In genomic region chr4:43398014-43398413, GRCm38 (mm10) we compare ENCODE assay signal across 12 mouse cellular contexts. TPM values are rescaled to one million over a fixed set of nuclear protein-coding genes. Genes with fewer than 3 reads are reported as not detected.
DNase-seq lines count a peak whose midpoint lies in the region; ATAC-seq and TF ChIP-seq lines count a peak whose summit lies in the region.
"Had no signal": no experiment of that assay in that cellular context is flagged by ENCODE, and none has a peak within 500 bp of the region (broad histone marks: within the 10 kb centered on the region; RNA-seq: fewer than 3 reads in every experiment).

No protein-coding gene starts in this region.

- no peaks in the 10 kb centered on the region for H3K27me3 ChIP-seq in heart, embryonic 13.5 days (replicated peaks)
- no peaks in the 10 kb centered on the region for H3K27me3 ChIP-seq in lung, postnatal 0 days (replicated peaks; ENCODE audit: insufficient read depth, low read length)
- no peaks in the 10 kb centered on the region for H3K27me3 ChIP-seq in heart, embryonic 16.5 days (ENCODE audit: control insufficient read depth, insufficient read depth, low read length)
- H3K27me3 ChIP-seq in neural tube, embryonic 15.5 days (replicated peaks): no peaks in the 10 kb centered on the region

- 74% methylated on average over 4 of the region's 4 CpGs for WGBS in heart, embryonic 13.5 days
- 51% methylated on average over 4 of the region's 4 CpGs for WGBS in lung, postnatal 0 days
- 85% methylated on average over 4 of the region's 4 CpGs for WGBS in heart, embryonic 16.5 days
- 63% methylated on average over 4 of the region's 4 CpGs for WGBS in neural tube, embryonic 15.5 days

- no peaks in the 10 kb centered on the region for H3K36me3 ChIP-seq in heart, embryonic 13.5 days
- no peaks in the 10 kb centered on the region for H3K36me3 ChIP-seq in lung, postnatal 0 days (ENCODE audit: insufficient read depth, low read length)
- H3K36me3 ChIP-seq in heart, embryonic 16.5 days (ENCODE audit: control insufficient read depth, insufficient read depth): no peaks in the 10 kb centered on the region
- no peaks in the 10 kb centered on the region for H3K36me3 ChIP-seq in neural tube, embryonic 15.5 days

- no peak for DNase-seq in heart, adult 18-20 months
- DNase-seq in lung, postnatal 0 days (ENCODE audit: low spot score): no peak
- DNase-seq in lung, adult 18-20 months: no peak
- DNase-seq in cerebellum, postnatal 4 days (ENCODE audit: low spot score in 2 of 2): no peak
- DNase-seq: cerebellum, adult 18-20 months; spleen, adult 18-20 months; thymus, postnatal 4 days had no signal

- no peak overlapping the region for H3K4me3 ChIP-seq in heart, embryonic 13.5 days
- no peak overlapping the region for H3K4me3 ChIP-seq in lung, postnatal 0 days (ENCODE audit: low read depth, low read length)
- H3K4me3 ChIP-seq in heart, embryonic 16.5 days (ENCODE audit: low read length): no peak overlapping the region
- H3K4me3 ChIP-seq in neural tube, embryonic 15.5 days (replicated peaks): no peak overlapping the region

- no peak for TF ChIP-seq EP300 in lung, postnatal 0 days (IDR thresholded peaks at IDR 0.05)

- H3K4me1 ChIP-seq in heart, embryonic 13.5 days: peaks cover 73% of the 10 kb centered on the region
- peaks cover 77% of the 10 kb centered on the region for H3K4me1 ChIP-seq in lung, postnatal 0 days (ENCODE audit: insufficient read depth, low read depth, low read length)
- peaks cover 59% of the 10 kb centered on the region for H3K4me1 ChIP-seq in heart, embryonic 16.5 days (ENCODE audit: control insufficient read depth, insufficient read depth, low read length)
- H3K4me1 ChIP-seq in neural tube, embryonic 15.5 days: peaks cover 34% of the 10 kb centered on the region

- no peak for ATAC-seq in heart, embryonic 13.5 days (ENCODE audit: extremely low read depth, insufficient number of reproducible peaks, low FRiP score, low TSS enrichment)
- no peak for ATAC-seq in lung, postnatal 0 days
- ATAC-seq in heart, embryonic 16.5 days (replicated peaks; ENCODE audit: extremely low read depth, insufficient read depth, low FRiP score): no peak
- no peak for ATAC-seq in neural tube, embryonic 15.5 days (ENCODE audit: low FRiP score)

- no peak overlapping the region for H3K4me2 ChIP-seq in heart, embryonic 13.5 days
- no peak overlapping the region for H3K4me2 ChIP-seq in lung, postnatal 0 days (replicated peaks; ENCODE audit: low read depth, low read length)
- H3K4me2 ChIP-seq in heart, embryonic 16.5 days (ENCODE audit: low read depth, low read length): no peak overlapping the region
- H3K4me2 ChIP-seq in neural tube, embryonic 15.5 days: no peak overlapping the region

- H3K9ac ChIP-seq in heart, embryonic 13.5 days: peak overlapping the region; percentile 71; the same call in 1 of the 2 replicates
- peak overlapping the region; percentile 4; the same call in 1 of the 2 replicates for H3K9ac ChIP-seq in lung, postnatal 0 days (replicated peaks; ENCODE audit: low read depth)
- peak overlapping the region; percentile 18; the same call in 1 of the 2 replicates for H3K9ac ChIP-seq in heart, embryonic 16.5 days (ENCODE audit: low read length)
- H3K9ac ChIP-seq in neural tube, embryonic 15.5 days (replicated peaks): no peak overlapping the region

- H3K9me3 ChIP-seq in heart, embryonic 13.5 days: no peaks in the 10 kb centered on the region
- no peaks in the 10 kb centered on the region for H3K9me3 ChIP-seq in lung, postnatal 0 days (ENCODE audit: low read length)
- no peaks in the 10 kb centered on the region for H3K9me3 ChIP-seq in heart, embryonic 16.5 days (replicated peaks; ENCODE audit: control insufficient read depth, low read length)
- H3K9me3 ChIP-seq in neural tube, embryonic 15.5 days (replicated peaks): no peaks in the 10 kb centered on the region

- TF ChIP-seq CTCF in lung, postnatal 0 days (IDR thresholded peaks at IDR 0.05): no peak

- peak overlapping the region; percentile 93 for H3K27ac ChIP-seq in heart, embryonic 13.5 days (replicated peaks)
- peak overlapping the region; percentile 98 for H3K27ac ChIP-seq in lung, postnatal 0 days (ENCODE audit: low read length)
- H3K27ac ChIP-seq in heart, embryonic 16.5 days (ENCODE audit: low read length): peak overlapping the region; percentile 99
- H3K27ac ChIP-seq in neural tube, embryonic 15.5 days (replicated peaks): peak overlapping the region; percentile 66

RNA-seq across cellular contexts. Expression of gene Rusc2, which starts 16.2 kb away (rescaled TPM):
- 9.9 and 13.9 TPM in 2 replicates for polyA plus RNA-seq in heart, embryonic 13.5 days (2015; fragmentation: Nextera tagmentation; extraction: Ambion mirVana)
- total RNA-seq in heart, adult 18-20 months (2021): 10 to 100 TPM; 50.5 to 53.9 TPM
- 22.2 and 23.4 TPM in 2 replicates for polyA plus RNA-seq in lung, postnatal 0 days (2015; fragmentation: Nextera tagmentation; extraction: Ambion mirVana)
- polyA plus RNA-seq in heart, embryonic 16.5 days (2015; fragmentation: Nextera tagmentation; extraction: Ambion mirVana): 12.4 and 17.2 TPM in 2 replicates
- 69.2 and 82.7 TPM in 2 replicates for polyA plus RNA-seq in neural tube, embryonic 15.5 days (2015; fragmentation: Nextera tagmentation; extraction: Ambion mirVana)

RNA-seq across cellular contexts. Expression of gene Fam166b, which starts 30.9 kb away (rescaled TPM):
- polyA plus RNA-seq in heart, embryonic 13.5 days (2015; fragmentation: Nextera tagmentation; extraction: Ambion mirVana): 0.11 TPM in 1 of 2 replicates, not detected in the other
- total RNA-seq in heart, adult 18-20 months (2021): under 1 TPM in 1 of 2 experiments, not detected in 1; 0.26 TPM
- 4.6 and 6.8 TPM in 2 replicates for polyA plus RNA-seq in lung, postnatal 0 days (2015; fragmentation: Nextera tagmentation; extraction: Ambion mirVana)
- 0.21 and 0.31 TPM in 2 replicates for polyA plus RNA-seq in heart, embryonic 16.5 days (2015; fragmentation: Nextera tagmentation; extraction: Ambion mirVana)
- polyA plus RNA-seq in neural tube, embryonic 15.5 days (2015; fragmentation: Nextera tagmentation; extraction: Ambion mirVana): 1.7 and 2.6 TPM in 2 replicates
- total RNA-seq: hematopoietic stem cell, adult 5-6 weeks had no signal
- polyA plus RNA-seq: liver, embryonic 16.5 days had no signal

RNA-seq across cellular contexts. Expression of gene Tesk1, which starts 43.7 kb away (rescaled TPM):
- 3.8 and 4.0 TPM in 2 replicates for polyA plus RNA-seq in heart, embryonic 13.5 days (2015; fragmentation: Nextera tagmentation; extraction: Ambion mirVana)
- total RNA-seq in heart, adult 18-20 months (2021): 10 to 100 TPM; 30.8 to 32.7 TPM
- polyA plus RNA-seq in lung, postnatal 0 days (2015; fragmentation: Nextera tagmentation; extraction: Ambion mirVana): 7.3 and 8.0 TPM in 2 replicates
- polyA plus RNA-seq in heart, embryonic 16.5 days (2015; fragmentation: Nextera tagmentation; extraction: Ambion mirVana): 1.6 and 4.9 TPM in 2 replicates
- polyA plus RNA-seq in neural tube, embryonic 15.5 days (2015; fragmentation: Nextera tagmentation; extraction: Ambion mirVana): 9.7 and 14.1 TPM in 2 replicates

RNA-seq across cellular contexts. Expression of gene Cd72, which starts 56.4 kb away (rescaled TPM):
- polyA plus RNA-seq in heart, embryonic 13.5 days (2015; fragmentation: Nextera tagmentation; extraction: Ambion mirVana): 1.9 and 2.6 TPM in 2 replicates
- total RNA-seq in heart, adult 18-20 months (2021): 1 to 10 TPM in 1 of 2 experiments, under 1 TPM in 1; 0.82 to 4.7 TPM
- 2.7 and 3.1 TPM in 2 replicates for polyA plus RNA-seq in lung, postnatal 0 days (2015; fragmentation: Nextera tagmentation; extraction: Ambion mirVana)
- 3.2 and 4.3 TPM in 2 replicates for polyA plus RNA-seq in heart, embryonic 16.5 days (2015; fragmentation: Nextera tagmentation; extraction: Ambion mirVana)
- 4.3 and 6.7 TPM in 2 replicates for polyA plus RNA-seq in neural tube, embryonic 15.5 days (2015; fragmentation: Nextera tagmentation; extraction: Ambion mirVana)
